Mouse (Mus musculus) heart, adult 2 months (tissue): ENCODE measurements around the gene Slco1a6.

Experiments
- EP300 ChIP-seq: fragments of 200-500 bp; IDR thresholded peaks from 2 replicates; pipeline ENCODE4 v1.6.1; 2011; ENCODE audit warnings: low read depth, low read length, control low read depth; ENCODE audit not compliant: insufficient read depth
- POLR2A ChIP-seq: fragments of 200-500 bp; IDR thresholded peaks from 2 replicates; pipeline ENCODE4 v1.6.1; 2011; ENCODE audit warnings: mild to moderate bottlenecking, low read depth, low read length, control low read depth; ENCODE audit not compliant: insufficient read depth

DNA sequence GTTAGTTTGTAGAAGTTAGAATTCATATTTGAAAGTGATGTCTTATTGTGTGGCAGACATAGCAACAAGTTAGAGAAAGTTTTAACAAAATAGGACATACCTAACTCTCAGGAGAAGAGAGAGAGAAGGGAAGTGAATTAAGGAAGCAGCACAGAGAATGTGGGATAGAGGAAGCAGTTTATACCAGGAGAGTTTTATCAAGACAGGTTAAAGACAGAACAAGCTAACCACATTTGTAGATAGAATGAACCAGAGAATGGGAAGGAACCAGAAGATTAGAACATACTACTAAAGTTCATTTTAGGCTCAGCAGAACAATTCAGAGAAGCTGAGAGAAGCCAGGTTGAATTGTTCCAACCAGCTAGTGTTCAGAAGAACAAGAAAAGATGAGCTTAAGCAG, 7.8 kb downstream of the Slco1a6 start:
- TF ChIP-seq EP300: no peak
- TF ChIP-seq POLR2A: no peak
